Mouse (Mus musculus): Measurements from ENCODE around the gene Hbb-bh2.
"Not testable (repeated sequence)": the region's sequence is repeated elsewhere in the genome, so short reads cannot be mapped to it uniquely, and the experiment has no call there.

The Hbb-bh2 gene

GRCm38 (mm10) chr7:103812174-103812573, 28.1 kb downstream of the Hbb-bh2 start:
- DNase-seq (ENCODE audit: low read depth, low spot score): peak; percentile 14

GRCm38 (mm10) chr7:103811223-103811845, 29.0 kb downstream of the Hbb-bh2 start:
- no peak for DNase-seq (ENCODE audit: low read depth, low spot score)

GRCm38 (mm10) chr7:103810746-103811145, 29.6 kb downstream of the Hbb-bh2 start:
- DNase-seq (ENCODE audit: low read depth, low spot score): no peak

- no peak for DNase-seq (ENCODE audit: low read depth, low spot score)
These were observed 30.0 kb downstream of the Hbb-bh2 start for GRCm38 (mm10) chr7:103810296-103810695.

- no peak for DNase-seq (ENCODE audit: low read depth, low spot score)
These were observed 30.5 kb downstream of the Hbb-bh2 start for GRCm38 (mm10) chr7:103809801-103810155.

GRCm38 (mm10) chr7:103808971-103809800, 31.1 kb downstream of the Hbb-bh2 start:
- DNase-seq (ENCODE audit: low read depth, low spot score): no peak

- DNase-seq (ENCODE audit: low read depth, low spot score): not testable (repeated sequence)
These were observed 32.2 kb downstream of the Hbb-bh2 start for GRCm38 (mm10) chr7:103808120-103808519.

GRCm38 (mm10) chr7:103806856-103807255, 33.5 kb downstream of the Hbb-bh2 start:
- peak; percentile 68 for DNase-seq (ENCODE audit: low read depth, low spot score)

GRCm38 (mm10) chr7:103792669-103793388, 47.5 kb downstream of the Hbb-bh2 start:
- DNase-seq (ENCODE audit: low read depth, low spot score): peak; percentile 37

- DNase-seq (ENCODE audit: low read depth, low spot score): no peak
These were observed 48.6 kb downstream of the Hbb-bh2 start, which contains the start of gene Olfr67 for GRCm38 (mm10) chr7:103791721-103792120. Gene Olfr67, minus strand, starts transcription at chr7:103791821.

All from CD4-positive, CD25-positive, alpha-beta regulatory T cell, adult 2 months (primary cell).